Mouse (Mus musculus) heart, embryonic 11.5 days (tissue): ENCODE results near the gene Zrsr1. TPM values are rescaled to one million over a fixed set of nuclear protein-coding genes. Genes with fewer than 3 reads are reported as not detected.

Experiments used
- ATAC-seq: fragments of 200-750 bp; cut with Nextera tagmentation; replicated peaks from 2 replicates; pipeline ENCODE4 v1.8.0; 2017; ENCODE audit warnings: moderate library complexity; ENCODE audit not compliant: insufficient number of reproducible peaks, low FRiP score, low TSS enrichment
- H3K27ac ChIP-seq: fragments of 300-500 bp; sonication (generic); 2 replicates; pipeline ENCODE4 v1.5.1; 2014; ENCODE audit warnings: mild to moderate bottlenecking, low read depth, low read length
- H3K27me3 ChIP-seq: fragments of 300-500 bp; sonication (generic); 2 replicates; pipeline ENCODE4 v1.6.1; 2014; ENCODE audit warnings: mild to moderate bottlenecking, low read length, mixed read lengths; ENCODE audit not compliant: control insufficient read depth, insufficient read depth
- H3K36me3 ChIP-seq: fragments of 300-500 bp; sonication (generic); 2 replicates; pipeline ENCODE4 v1.6.1; 2014; ENCODE audit warnings: mild to moderate bottlenecking, low read length, moderate library complexity, mixed read lengths; ENCODE audit not compliant: control insufficient read depth, insufficient read depth
- H3K4me1 ChIP-seq: fragments of 300-500 bp; sonication (generic); 2 replicates; pipeline ENCODE4 v1.6.1; 2014; ENCODE audit warnings: low read length; ENCODE audit not compliant: control insufficient read depth, insufficient read depth
- H3K4me2 ChIP-seq: fragments of 300-500 bp; sonication (generic); 2 replicates; pipeline ENCODE4 v1.6.1; 2014; ENCODE audit warnings: mild to moderate bottlenecking, moderate library complexity
- H3K4me3 ChIP-seq: fragments of 300-500 bp; sonication (generic); 2 replicates; pipeline ENCODE4 v1.5.1; 2014; ENCODE audit warnings: low read depth, low read length
- H3K9ac ChIP-seq: fragments of 300-500 bp; sonication (generic); 2 replicates; pipeline ENCODE4 v1.6.1; 2014; ENCODE audit warnings: mild to moderate bottlenecking, low read depth, low read length, moderate library complexity
- H3K9me3 ChIP-seq: fragments of 300-500 bp; sonication (generic); replicated peaks from 2 replicates; pipeline ENCODE4 v1.6.1; 2016; ENCODE audit warnings: low read length; ENCODE audit not compliant: control insufficient read depth
- WGBS: fragments of 180-500 bp; shearing (Covaris S2); extraction: QIAGEN DNeasy Blood & Tissue Kit; methylation state at CpG from one replicate; pipeline ENCODE4 v1.1.7; 2014; ENCODE audit not compliant: insufficient replicate concordance; 5-methylcytosine and 5-hydroxymethylcytosine counted together
- polyA plus RNA-seq: library from polyadenylated mRNA; unstranded; fragments of >200 nt; fragmentation: Nextera tagmentation; extraction: Ambion mirVana; gene quantifications from 2 replicates; pipeline ENCODE4 v1.2.1, GENCODE M21; 2014

Gene Zrsr1
- polyA plus RNA-seq, 1 experiment from 2014 or later, result 3.1 TPM

DNA sequence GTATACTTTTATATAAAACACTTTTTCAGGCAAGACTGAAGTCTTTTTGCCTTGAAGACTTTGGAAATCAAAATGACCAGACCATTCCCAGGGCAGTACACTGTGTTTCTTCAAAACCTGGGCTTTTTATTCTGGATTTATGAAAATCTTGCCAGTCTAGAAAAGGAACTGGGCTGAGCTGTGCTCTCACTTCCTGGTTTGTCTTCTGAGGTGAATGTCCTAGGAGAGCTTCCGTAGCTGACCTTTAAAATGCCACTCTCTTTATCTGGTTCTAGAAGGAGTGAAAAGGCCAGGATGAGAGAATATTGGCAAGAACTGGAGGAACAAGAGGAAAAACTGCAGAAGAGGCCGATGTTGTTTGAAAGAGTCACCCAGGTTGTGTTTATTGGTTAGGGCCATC lies 51.4 kb downstream of the Zrsr1 start:
- no peak overlapping the region for H3K4me2 ChIP-seq
- H3K27ac ChIP-seq, result no peak overlapping the region
- no peaks in the 10 kb centered on the region for H3K36me3 ChIP-seq
- no peaks in the 10 kb centered on the region for H3K9me3 ChIP-seq
- 77% methylated on average over 2 of the region's 2 CpGs for WGBS
- H3K9ac ChIP-seq, result no peak overlapping the region
- H3K27me3 ChIP-seq, result no peaks in the 10 kb centered on the region
- no peak overlapping the region for H3K4me3 ChIP-seq
- no peak for ATAC-seq
- no peaks in the 10 kb centered on the region for H3K4me1 ChIP-seq

DNA sequence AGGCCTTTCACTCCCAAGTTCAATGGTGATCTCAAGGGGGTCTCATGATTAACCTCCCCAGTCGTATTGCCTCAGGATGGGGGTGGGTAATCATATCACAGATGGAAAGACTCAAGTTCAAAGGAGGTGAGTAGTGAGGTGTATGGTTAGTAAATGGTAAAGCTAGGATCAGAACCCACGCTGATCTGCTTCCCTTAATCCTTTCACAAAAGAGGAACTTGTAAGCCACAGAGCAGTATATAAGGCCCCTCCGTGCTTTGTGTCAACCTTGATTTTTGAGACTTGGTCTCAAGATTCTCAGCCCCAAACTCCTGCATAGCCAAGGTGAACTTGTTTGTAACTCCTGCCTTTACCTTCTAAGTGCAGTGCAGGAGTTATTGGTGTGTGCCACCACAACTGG lies 52.4 kb downstream of the Zrsr1 start:
- H3K9me3 ChIP-seq, result no peaks in the 10 kb centered on the region
- no peak overlapping the region for H3K27ac ChIP-seq
- WGBS, result 74% methylated on average over 3 of the region's 3 CpGs
- no peaks in the 10 kb centered on the region for H3K27me3 ChIP-seq
- no peak for ATAC-seq
- no peak overlapping the region for H3K9ac ChIP-seq
- H3K36me3 ChIP-seq, result no peaks in the 10 kb centered on the region
- H3K4me2 ChIP-seq, result no peak overlapping the region
- no peak overlapping the region for H3K4me3 ChIP-seq
- H3K4me1 ChIP-seq, result no peaks in the 10 kb centered on the region

Other genes starting within 250 kb of the Zrsr1 start
- 2.2 and 2.9 TPM in 2 replicates for gene B3gnt2, start 111.0 kb upstream of the Zrsr1 start, polyA plus RNA-seq
- gene Gm28048, start 10.1 kb downstream of the Zrsr1 start, polyA plus RNA-seq, result 8.2 and 11.5 TPM in 2 replicates
- 327 and 355 TPM in 2 replicates for gene Commd1, start 10.4 kb downstream of the Zrsr1 start, polyA plus RNA-seq
- gene Cct4, start 18.5 kb downstream of the Zrsr1 start, polyA plus RNA-seq, result 275 and 277 TPM in 2 replicates
- 1.3 and 1.9 TPM in 2 replicates for gene Fam161a, start 35.5 kb downstream of the Zrsr1 start, polyA plus RNA-seq